Mouse (Mus musculus) C2C12 (cell line): Measurements from ENCODE around the gene Ankrd52.

Source experiments
- CTCF ChIP-seq: IDR thresholded peaks from one replicate; pipeline ENCODE4 v1.5.1; 2011; ENCODE audit not compliant: control insufficient read depth, insufficient read depth, insufficient read length
- MYOG ChIP-seq: IDR thresholded peaks from one replicate; pipeline ENCODE4 v1.6.1; 2011; ENCODE audit not compliant: control insufficient read depth, insufficient read length; ENCODE audit errors: extremely low read depth

GRCm38 (mm10) chr10:128396716-128397264 is 19.9 kb downstream of the Ankrd52 start:
- TF ChIP-seq CTCF (no peak), MYOG (no peak)
